In the genomic region with DNA sequence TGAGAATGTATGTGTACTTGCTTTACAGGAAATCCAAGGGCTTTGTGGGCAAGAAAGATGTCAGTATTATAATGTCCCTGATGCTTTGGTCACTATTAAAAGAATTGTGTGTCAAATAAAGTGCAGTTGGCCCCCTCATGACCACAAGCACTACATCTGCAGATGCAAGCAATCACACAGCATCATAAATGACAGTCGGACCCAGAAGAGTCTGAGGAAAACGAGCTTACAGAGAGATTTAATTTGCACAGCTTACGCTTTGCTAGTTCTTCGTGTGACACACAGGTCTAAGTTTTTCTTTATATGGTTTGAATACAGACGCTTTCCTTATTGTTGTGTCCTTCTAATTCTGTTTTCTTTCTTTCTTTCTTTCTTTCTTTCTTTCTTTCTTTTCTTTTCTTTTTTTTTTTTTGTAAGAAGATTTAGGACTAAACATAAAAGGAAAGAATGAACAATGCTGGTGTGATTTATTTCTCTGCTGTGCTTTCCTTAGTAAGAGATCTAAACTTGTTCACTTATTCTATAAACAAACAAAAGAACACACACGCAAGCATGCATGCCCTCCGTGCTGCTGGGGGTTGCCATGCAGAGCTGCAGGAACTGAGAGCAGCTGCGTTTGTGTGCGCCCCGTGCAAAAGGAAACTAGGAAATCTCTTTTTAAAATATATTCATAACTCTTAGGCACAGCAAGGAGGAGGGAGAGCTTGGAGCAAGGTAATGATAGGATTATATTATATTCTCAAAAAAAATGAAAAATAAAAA, we compare ENCODE assay signal across 10 mouse cellular contexts.
DNase-seq lines count a peak whose midpoint lies in the region; ATAC-seq and TF ChIP-seq lines count a peak whose summit lies in the region.
"Had no signal": no experiment of that assay in that cellular context is flagged by ENCODE, and none has a peak within 500 bp of the region (broad histone marks: within the 10 kb centered on the region; RNA-seq: fewer than 3 reads in every experiment).

No protein-coding gene starts in this region.

- H3K9ac ChIP-seq in lung, embryonic 14.5 days: no peak overlapping the region
- H3K9ac ChIP-seq in intestine, postnatal 0 days (ENCODE audit: low read depth, low read length): no peak overlapping the region
- H3K9ac ChIP-seq in neural tube, embryonic 15.5 days (replicated peaks): no peak overlapping the region

- H3K4me2 ChIP-seq in lung, embryonic 14.5 days: peak overlapping the region; percentile 41
- 0 out of 2 replicates have a peak overlapping the region, but pooled peaks have one; percentile 9 for H3K4me2 ChIP-seq in intestine, postnatal 0 days (replicated peaks; ENCODE audit: low read depth)
- H3K4me2 ChIP-seq in neural tube, embryonic 15.5 days: 0 out of 2 replicates have a peak overlapping the region, but pooled peaks have one; percentile 22

- H3K27ac ChIP-seq in lung, embryonic 14.5 days (ENCODE audit: low read depth): no peak overlapping the region
- H3K27ac ChIP-seq in forebrain, embryonic 10.5 days: peak overlapping the region; percentile 72
- H3K27ac ChIP-seq in intestine, postnatal 0 days (ENCODE audit: low read depth, low read length): no peak overlapping the region
- 0 out of 2 replicates have a peak overlapping the region, but pooled peaks have one; percentile 38 for H3K27ac ChIP-seq in neural tube, embryonic 15.5 days (replicated peaks)
- H3K27ac ChIP-seq: heart, embryonic 10.5 days had no signal

- intact Hi-C loops in heart, postnatal 14 days (cut with DNase I): no loop called here

- H3K9me3 ChIP-seq in lung, embryonic 14.5 days (ENCODE audit: low read depth, low read length): no peaks in the 10 kb centered on the region
- no peaks in the 10 kb centered on the region for H3K9me3 ChIP-seq in forebrain, embryonic 10.5 days
- no peaks in the 10 kb centered on the region for H3K9me3 ChIP-seq in intestine, postnatal 0 days (ENCODE audit: control insufficient read depth)
- H3K9me3 ChIP-seq in neural tube, embryonic 15.5 days (replicated peaks): no peaks in the 10 kb centered on the region
- H3K9me3 ChIP-seq: heart, embryonic 10.5 days had no signal

- DNase-seq in lung, embryonic 14.5 days: peak; percentile 58
- no peak for DNase-seq in lung, postnatal 10 days
- no peak for DNase-seq in forebrain, embryonic 10.5 days (ENCODE audit: extremely low spot score, low spot score)
- no peak for DNase-seq in left cerebral cortex, adult 11 months (ENCODE audit: low spot score)
- no peak for DNase-seq in adrenal gland, adult 18-20 months (ENCODE audit: low spot score in 2 of 2)
- no peak for DNase-seq in heart, postnatal 14 days

- H3K4me1 ChIP-seq in lung, embryonic 14.5 days (ENCODE audit: insufficient read depth): no peaks in the 10 kb centered on the region
- H3K4me1 ChIP-seq in forebrain, embryonic 10.5 days: peaks cover 52% of the 10 kb centered on the region
- H3K4me1 ChIP-seq in intestine, postnatal 0 days (replicated peaks; ENCODE audit: control insufficient read depth, insufficient read depth, low read length): no peaks in the 10 kb centered on the region
- H3K4me1 ChIP-seq in neural tube, embryonic 15.5 days: peaks cover 16% of the 10 kb centered on the region
- H3K4me1 ChIP-seq: heart, embryonic 10.5 days had no signal

- 38% methylated on average over 10 of the region's 10 CpGs for WGBS in lung, embryonic 14.5 days
- WGBS in forebrain, embryonic 10.5 days: 15% methylated on average over 10 of the region's 10 CpGs
- 59% methylated on average over 10 of the region's 10 CpGs for WGBS in intestine, postnatal 0 days
- WGBS in neural tube, embryonic 15.5 days: 6% methylated on average over 10 of the region's 10 CpGs

- no peaks in the 10 kb centered on the region for H3K36me3 ChIP-seq in lung, embryonic 14.5 days (ENCODE audit: insufficient read depth)
- H3K36me3 ChIP-seq in forebrain, embryonic 10.5 days (replicated peaks): no peaks in the 10 kb centered on the region
- H3K36me3 ChIP-seq in intestine, postnatal 0 days (ENCODE audit: control insufficient read depth, insufficient read depth): no peaks in the 10 kb centered on the region
- no peaks in the 10 kb centered on the region for H3K36me3 ChIP-seq in neural tube, embryonic 15.5 days
- H3K36me3 ChIP-seq: heart, embryonic 10.5 days had no signal

- no peak overlapping the region for H3K4me3 ChIP-seq in lung, embryonic 14.5 days (ENCODE audit: low read depth, low read length)
- H3K4me3 ChIP-seq in forebrain, embryonic 10.5 days: peak overlapping the region; percentile 27; the same call in 1 of the 2 replicates
- no peak overlapping the region for H3K4me3 ChIP-seq in intestine, postnatal 0 days (ENCODE audit: low read depth, low read length)
- no peak overlapping the region for H3K4me3 ChIP-seq in neural tube, embryonic 15.5 days (replicated peaks)
- H3K4me3 ChIP-seq: heart, embryonic 10.5 days had no signal

- TF ChIP-seq CTCF in lung, embryonic 14.5 days (IDR thresholded peaks at IDR 0.05; ENCODE audit: low read depth): no peak
- no peak for TF ChIP-seq CTCF in intestine, postnatal 0 days (IDR thresholded peaks at IDR 0.05; ENCODE audit: low read depth)

- no peaks in the 10 kb centered on the region for H3K27me3 ChIP-seq in lung, embryonic 14.5 days (ENCODE audit: insufficient read depth, low read length)
- peaks cover 10% of the 10 kb centered on the region; the same call in 1 of the 2 replicates for H3K27me3 ChIP-seq in forebrain, embryonic 10.5 days (ENCODE audit: poor library complexity, severe bottlenecking)
- no peaks in the 10 kb centered on the region for H3K27me3 ChIP-seq in intestine, postnatal 0 days (replicated peaks; ENCODE audit: control insufficient read depth, insufficient read depth, low read length)
- H3K27me3 ChIP-seq in neural tube, embryonic 15.5 days (replicated peaks): no peaks in the 10 kb centered on the region
- H3K27me3 ChIP-seq: CH12.LX had no signal

- ATAC-seq in lung, embryonic 14.5 days (ENCODE audit: insufficient read depth): peak; percentile 17; the same call in 1 of the 2 replicates
- ATAC-seq in intestine, postnatal 0 days: no peak
- peak; percentile 68 for ATAC-seq in neural tube, embryonic 15.5 days (ENCODE audit: low FRiP score)

Comparison
In these comparisons a context has a peak if more than half of its experiments do, and no peak if none do; other contexts are left out.
1. H3K27ac ChIP-seq: peak in forebrain, embryonic 10.5 days (single experiment) and neural tube, embryonic 15.5 days (single experiment); none in lung, embryonic 14.5 days (single experiment) and intestine, postnatal 0 days (single experiment).
2. Peak in every context shown above with its lines, with median percentiles within 50 percentile points of each other: H3K4me2 ChIP-seq.